Mouse (Mus musculus): ENCODE measurements around the gene Aqp12.

- TF ChIP-seq CTCF (IDR thresholded peaks at IDR 0.05; ENCODE audit: control insufficient read depth, insufficient read depth, insufficient read length) (no peak), MYOD1 (IDR thresholded peaks at IDR 0.05; ENCODE audit: control insufficient read depth, insufficient read length, low read depth) (no peak), USF1 (IDR thresholded peaks at IDR 0.05; ENCODE audit: low read depth) (no peak), CEBPB (IDR thresholded peaks at IDR 0.05; ENCODE audit: low read depth) (no peak)
These were observed 20.5 kb downstream of the Aqp12 start for GRCm38 (mm10) chr1:93026600-93026999.

Data from C2C12 (cell line).